Mouse (Mus musculus) right cerebral cortex, postnatal 25 days (tissue): ENCODE results near the gene Neurog1.

Experiments used
- DNase-seq: peaks from one replicate; pipeline ENCODE4 v3.0.0; 2022

Neurog1 gene

DNA sequence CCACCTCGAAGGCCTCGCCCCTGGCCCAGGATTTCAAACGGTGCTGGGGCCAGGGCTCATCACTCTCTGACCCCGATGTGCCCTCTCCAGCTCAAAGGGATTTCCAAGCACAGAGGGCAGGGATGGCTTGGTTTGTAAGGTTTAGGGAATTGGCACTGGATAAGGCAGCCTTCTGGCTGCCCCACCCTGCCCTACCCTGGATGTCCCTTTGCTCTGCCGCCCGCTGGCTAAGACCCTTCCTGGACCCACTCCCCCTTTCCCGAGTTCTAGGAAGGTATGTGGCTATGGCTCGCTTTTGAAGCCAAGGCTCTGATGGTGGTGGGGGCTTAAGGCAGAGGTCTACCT, 42.9 kb downstream of the Neurog1 start:
- DNase-seq: no peak

GRCm38 (mm10) chr13:56208225-56209066, 43.5 kb downstream of the Neurog1 start:
- DNase-seq: no peak
